Mouse (Mus musculus) midbrain, postnatal 0 days (tissue): ENCODE results near the gene Zfand2a. TPM values are rescaled to one million over a fixed set of nuclear protein-coding genes. Genes with fewer than 3 reads are reported as not detected.
A peak's percentile ranks its signal among the peaks of the same experiment; 100 is the strongest.

Experiments
- ATAC-seq: fragments of 200-750 bp; cut with Nextera tagmentation; 2 replicates; pipeline ENCODE4 v1.8.0; 2017; ENCODE audit warnings: moderate number of reproducible peaks, mild to moderate bottlenecking, moderate TSS enrichment, moderate library complexity; ENCODE audit not compliant: low FRiP score
- DNase-seq: peaks from one replicate; pipeline ENCODE4 v3.0.0-alpha.2; 2015; ENCODE audit warnings: low spot score
- H3K27ac ChIP-seq: fragments of 300-500 bp; sonication (generic); 2 replicates; pipeline ENCODE4 v1.5.1; 2014; ENCODE audit warnings: low read depth, mild to moderate bottlenecking, low read length, mixed read lengths
- H3K27me3 ChIP-seq: fragments of 300-500 bp; sonication (generic); 2 replicates; pipeline ENCODE4 v1.6.1; 2014; ENCODE audit warnings: low read length, control low read depth, mixed read lengths; ENCODE audit not compliant: insufficient read depth
- H3K36me3 ChIP-seq: fragments of 300-500 bp; sonication (generic); 2 replicates; pipeline ENCODE4 v1.6.1; 2014; ENCODE audit warnings: low read length, control low read depth, mixed read lengths; ENCODE audit not compliant: insufficient read depth
- H3K4me1 ChIP-seq: fragments of 300-500 bp; sonication (generic); 2 replicates; pipeline ENCODE4 v1.6.1; 2014; ENCODE audit warnings: mild to moderate bottlenecking, control low read depth, antibody characterized with exemption, low read length, mixed read lengths; ENCODE audit not compliant: insufficient read depth
- H3K4me2 ChIP-seq: fragments of 300-500 bp; sonication (generic); 2 replicates; pipeline ENCODE4 v1.6.1; 2014; ENCODE audit warnings: low read depth, mild to moderate bottlenecking, low read length, mixed read lengths; ENCODE audit not compliant: poor library complexity, severe bottlenecking
- H3K4me3 ChIP-seq: fragments of 300-500 bp; sonication (generic); 2 replicates; pipeline ENCODE4 v1.5.1; 2014; ENCODE audit warnings: low read depth, mild to moderate bottlenecking, low read length, moderate library complexity
- H3K9ac ChIP-seq: fragments of 300-500 bp; sonication (generic); replicated peaks from 2 replicates; pipeline ENCODE4 v1.6.1; 2014; ENCODE audit warnings: mild to moderate bottlenecking, low read length, moderate library complexity, mixed read lengths; ENCODE audit not compliant: poor library complexity, severe bottlenecking
- H3K9me3 ChIP-seq: fragments of 300-500 bp; sonication (generic); 2 replicates; pipeline ENCODE4 v1.6.1; 2016; ENCODE audit warnings: low read length, control low read depth
- CTCF ChIP-seq: IDR thresholded peaks from 2 replicates; pipeline ENCODE4 v1.5.1; 2016; ENCODE audit warnings: antibody characterized with exemption, mild to moderate bottlenecking
- WGBS: fragments of 180-500 bp; shearing (Covaris S2); extraction: QIAGEN DNeasy Blood & Tissue Kit; methylation state at CpG from one replicate; pipeline ENCODE4 v1.1.7; 2014; 5-methylcytosine and 5-hydroxymethylcytosine counted together
- polyA plus RNA-seq: library from polyadenylated mRNA; unstranded; fragments of >200 nt; fragmentation: Nextera tagmentation; extraction: Ambion mirVana; gene quantifications from 2 replicates; pipeline ENCODE4 v1.2.1, GENCODE M21; 2015
- total RNA-seq: library from RNA; depleted of rRNA; stranded (reverse); fragments of >200 nt; gene quantifications from 2 replicates; pipeline ENCODE4 v1.2.3, GENCODE M21; 2014

The Zfand2a gene
- total and polyA plus RNA-seq, 2 experiments from 2014 or later, result 35.0 to 60.6 TPM

DNA sequence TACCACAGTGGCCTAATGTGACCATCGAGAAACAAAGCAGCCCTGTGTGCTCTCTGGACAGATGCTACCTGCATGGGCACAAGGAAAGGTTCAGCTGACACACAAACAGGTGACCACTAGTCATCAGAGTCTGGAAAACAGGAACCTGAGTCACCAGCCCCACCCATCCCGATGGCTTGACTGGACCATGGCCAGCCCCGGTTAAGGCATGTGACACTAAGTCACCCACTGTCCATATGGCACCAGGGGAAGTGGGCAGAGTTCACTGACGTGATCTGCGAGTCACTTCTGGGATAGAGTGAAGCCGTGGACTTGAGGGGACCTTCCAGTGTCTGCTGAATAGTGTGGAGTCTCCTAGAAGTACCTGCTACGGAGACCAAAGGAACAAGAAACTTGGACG lies 5.3 kb downstream of the Zfand2a start:
- ATAC-seq, result no peak
- Histone ChIP-seq H3K27ac (no peak overlapping the region), H3K4me2 (no peak overlapping the region), H3K36me3 (peaks cover 64% of the 10 kb centered on the region), H3K4me1 (peaks cover 10% of the 10 kb centered on the region; the same call in 1 of the 2 replicates), H3K4me3 (no peak overlapping the region), H3K9ac (no peak overlapping the region), H3K27me3 (no peaks in the 10 kb centered on the region), H3K9me3 (no peaks in the 10 kb centered on the region)
- no peak for TF ChIP-seq CTCF
- no peak for DNase-seq
- 94% methylated on average over 8 of the region's 8 CpGs for WGBS

DNA sequence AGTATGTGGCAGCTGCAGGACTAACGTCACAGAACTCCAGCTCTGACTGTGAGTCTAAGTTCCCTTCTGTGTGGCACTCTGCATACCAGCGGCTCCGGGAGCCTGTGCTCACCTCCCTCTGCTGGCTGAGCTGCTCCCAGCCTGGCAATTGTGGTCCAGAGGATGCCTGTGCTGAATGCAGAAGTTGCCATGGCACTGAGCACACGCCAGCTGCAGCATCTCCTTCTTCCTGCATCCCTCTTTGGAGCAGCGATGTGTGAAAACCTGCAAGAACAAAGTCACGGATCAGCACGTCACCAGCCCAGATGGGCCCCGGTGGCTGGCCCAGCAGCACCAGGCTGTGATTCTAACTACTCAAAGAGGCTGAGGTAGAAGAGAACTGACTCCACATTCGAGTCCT lies 9.6 kb downstream of the Zfand2a start:
- Histone ChIP-seq H3K4me3 (no peak overlapping the region), H3K27me3 (no peaks in the 10 kb centered on the region), H3K4me1 (no peaks in the 10 kb centered on the region), H3K36me3 (peaks cover 85% of the 10 kb centered on the region), H3K4me2 (no peak overlapping the region), H3K9me3 (no peaks in the 10 kb centered on the region), H3K27ac (no peak overlapping the region), H3K9ac (no peak overlapping the region)
- TF ChIP-seq CTCF, result 0 out of 2 replicates have a peak, but pooled peaks have one; percentile 21
- ATAC-seq, result no peak
- 50% methylated on average over 9 of the region's 9 CpGs for WGBS
- DNase-seq, result no peak

DNA sequence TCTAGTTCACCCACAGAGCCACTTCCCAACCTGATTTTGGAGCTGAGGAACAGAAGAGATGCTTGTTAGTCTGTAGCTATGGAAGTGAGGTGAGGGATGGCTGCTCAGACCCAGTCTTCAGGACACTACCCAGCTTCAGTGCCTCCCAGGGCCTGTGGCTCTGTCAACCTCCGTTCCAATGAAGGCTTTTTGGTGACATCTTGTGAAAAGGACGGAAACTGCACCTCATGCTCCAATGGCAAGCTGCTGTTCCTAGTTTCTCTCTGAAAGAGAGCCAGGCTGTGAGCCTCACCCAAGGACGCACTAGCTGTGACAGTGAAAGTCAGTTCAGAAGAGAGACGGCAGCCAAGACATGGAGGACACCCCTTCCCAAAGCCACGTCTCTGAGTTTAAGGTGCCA lies 16.4 kb downstream of the Zfand2a start:
- Histone ChIP-seq H3K9me3 (no peaks in the 10 kb centered on the region), H3K27ac (no peak overlapping the region), H3K4me3 (no peak overlapping the region), H3K9ac (no peak overlapping the region), H3K4me1 (no peaks in the 10 kb centered on the region), H3K27me3 (no peaks in the 10 kb centered on the region), H3K4me2 (no peak overlapping the region), H3K36me3 (peaks cover 24% of the 10 kb centered on the region)
- peak; percentile 75 for DNase-seq
- 44% methylated on average over 5 of the region's 5 CpGs for WGBS
- no peak for ATAC-seq
- TF ChIP-seq CTCF, result peak; percentile 75

DNA sequence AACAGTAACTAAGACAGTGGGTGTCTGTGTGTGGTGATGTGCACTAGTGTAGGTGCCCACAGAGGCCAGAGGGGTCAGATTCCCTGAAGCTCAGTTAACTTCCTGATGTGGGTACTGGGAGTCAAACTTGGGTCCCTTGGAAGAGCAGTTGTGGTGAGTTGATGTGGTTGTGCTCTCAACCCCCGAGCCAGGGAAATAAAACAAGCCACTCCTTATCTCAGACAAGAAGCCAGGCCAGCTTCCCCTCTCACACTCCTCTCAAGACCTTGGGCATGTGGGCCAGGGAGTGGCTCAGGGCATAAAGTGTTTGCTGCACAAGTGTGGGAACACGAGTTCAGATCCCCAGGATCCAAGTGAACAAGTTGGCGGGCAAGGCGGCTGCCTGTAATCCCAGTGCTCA lies 17.5 kb downstream of the Zfand2a start:
- Histone ChIP-seq H3K4me2 (no peak overlapping the region), H3K9ac (no peak overlapping the region), H3K9me3 (no peaks in the 10 kb centered on the region), H3K27ac (no peak overlapping the region), H3K36me3 (peaks cover 12% of the 10 kb centered on the region), H3K4me3 (no peak overlapping the region), H3K27me3 (no peaks in the 10 kb centered on the region), H3K4me1 (no peaks in the 10 kb centered on the region)
- ATAC-seq (no peak), DNase-seq (no peak)
- WGBS, result 71% methylated on average over 4 of the region's 4 CpGs
- no peak for TF ChIP-seq CTCF

DNA sequence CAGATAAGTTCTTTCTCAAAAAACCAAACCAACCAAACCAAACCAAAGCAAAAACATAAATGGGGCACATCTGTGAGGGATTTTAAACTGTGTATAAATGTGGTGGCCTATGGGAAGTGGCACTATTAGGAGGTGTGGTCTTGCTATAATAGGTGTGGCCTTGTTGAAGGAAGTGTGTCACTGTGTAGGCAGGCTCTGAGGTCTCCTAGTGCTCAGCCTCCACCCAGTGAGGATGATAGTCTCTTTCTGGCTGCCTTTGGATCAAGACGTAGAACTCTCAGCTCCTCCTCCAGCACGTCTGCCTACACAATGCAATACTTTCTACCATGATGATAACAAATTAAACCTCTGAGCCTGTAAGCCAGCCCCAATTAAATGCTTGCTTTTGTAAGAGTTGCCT lies 18.0 kb downstream of the Zfand2a start:
- WGBS, result 71% methylated on average over 2 of the region's 2 CpGs
- no peak overlapping the region for H3K27ac ChIP-seq
- DNase-seq (no peak), ATAC-seq (no peak)
- no peaks in the 10 kb centered on the region for H3K4me1 ChIP-seq
- H3K9me3 ChIP-seq, result no peaks in the 10 kb centered on the region
- H3K36me3 ChIP-seq, result peaks cover 8% of the 10 kb centered on the region
- no peak overlapping the region for H3K4me2 ChIP-seq
- TF ChIP-seq CTCF, result no peak
- H3K4me3 ChIP-seq, result no peak overlapping the region
- H3K27me3 ChIP-seq, result no peaks in the 10 kb centered on the region
- H3K9ac ChIP-seq, result no peak overlapping the region

DNA sequence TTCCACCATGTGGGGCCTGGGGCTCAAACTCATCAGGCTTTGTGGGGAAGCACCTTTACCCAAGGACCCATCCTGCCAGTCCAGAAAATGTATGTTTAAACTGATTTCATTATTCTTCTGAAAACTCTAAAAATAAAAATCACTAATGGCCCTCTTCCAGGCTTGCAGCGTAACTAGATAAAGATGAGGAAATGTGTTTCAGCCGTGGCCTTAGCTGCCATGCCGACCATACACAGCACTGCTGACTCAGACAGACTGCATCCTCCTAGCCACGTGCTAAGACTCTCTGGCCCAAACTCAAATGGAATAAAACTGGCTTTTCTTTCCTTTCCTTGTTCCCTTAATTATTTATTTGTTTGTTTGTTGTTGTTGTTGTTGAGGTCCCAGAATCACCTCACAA lies 19.5 kb downstream of the Zfand2a start:
- WGBS, result 67% methylated on average over 4 of the region's 4 CpGs
- H3K4me1 ChIP-seq, result no peaks in the 10 kb centered on the region
- no peak overlapping the region for H3K27ac ChIP-seq
- no peak for DNase-seq
- no peak for ATAC-seq
- H3K36me3 ChIP-seq, result no peaks in the 10 kb centered on the region
- H3K4me2 ChIP-seq, result no peak overlapping the region
- H3K9me3 ChIP-seq, result no peaks in the 10 kb centered on the region
- no peaks in the 10 kb centered on the region for H3K27me3 ChIP-seq
- no peak for TF ChIP-seq CTCF
- H3K9ac ChIP-seq, result no peak overlapping the region
- H3K4me3 ChIP-seq, result no peak overlapping the region
